Mouse (Mus musculus) hindbrain, embryonic 12.5 days (tissue): ENCODE results near the gene Speer4b. TPM values are rescaled to one million over a fixed set of nuclear protein-coding genes. Genes with fewer than 3 reads are reported as not detected.
"Not testable (repeated sequence)": the region's sequence is repeated elsewhere in the genome, so short reads cannot be mapped to it uniquely, and the experiment has no call there.

Experiments
- ATAC-seq: fragments of 200-750 bp; cut with Nextera tagmentation; 2 replicates; pipeline ENCODE4 v1.8.0; 2017; ENCODE audit warnings: moderate TSS enrichment; ENCODE audit not compliant: low FRiP score
- H3K27ac ChIP-seq: fragments of 300-500 bp; sonication (generic); 2 replicates; pipeline ENCODE4 v1.5.1; 2016; ENCODE audit warnings: mild to moderate bottlenecking
- H3K27me3 ChIP-seq: fragments of 300-500 bp; sonication (generic); 2 replicates; pipeline ENCODE4 v1.6.1; 2016; ENCODE audit warnings: mild to moderate bottlenecking
- H3K36me3 ChIP-seq: fragments of 300-500 bp; sonication (generic); 2 replicates; pipeline ENCODE4 v1.6.1; 2016; ENCODE audit warnings: mild to moderate bottlenecking
- H3K4me1 ChIP-seq: fragments of 300-500 bp; sonication (generic); 2 replicates; pipeline ENCODE4 v1.6.1; 2016
- H3K4me2 ChIP-seq: fragments of 300-500 bp; sonication (generic); replicated peaks from 2 replicates; pipeline ENCODE4 v1.6.1; 2016; ENCODE audit warnings: mild to moderate bottlenecking
- H3K4me3 ChIP-seq: fragments of 300-500 bp; sonication (generic); 2 replicates; pipeline ENCODE4 v1.5.1; 2016; ENCODE audit warnings: mild to moderate bottlenecking
- H3K9ac ChIP-seq: fragments of 300-500 bp; sonication (generic); 2 replicates; pipeline ENCODE4 v1.6.1; 2016; ENCODE audit warnings: mild to moderate bottlenecking, moderate library complexity
- H3K9me3 ChIP-seq: fragments of 300-500 bp; sonication (generic); replicated peaks from 2 replicates; pipeline ENCODE4 v1.6.1; 2016; ENCODE audit warnings: mild to moderate bottlenecking
- WGBS: fragments of 180-500 bp; shearing (Covaris S2); methylation state at CpG from one replicate; pipeline ENCODE4 v1.1.7; 2016; 5-methylcytosine and 5-hydroxymethylcytosine counted together
- polyA plus RNA-seq: library from polyadenylated mRNA; unstranded; fragments of >200 nt; fragmentation: Nextera tagmentation; extraction: Ambion mirVana; gene quantifications from 2 replicates; pipeline ENCODE4 v1.2.1, GENCODE M21; 2016

Gene Speer4b
- polyA plus RNA-seq = 0.25 and 0.53 TPM in 2 replicates

DNA sequence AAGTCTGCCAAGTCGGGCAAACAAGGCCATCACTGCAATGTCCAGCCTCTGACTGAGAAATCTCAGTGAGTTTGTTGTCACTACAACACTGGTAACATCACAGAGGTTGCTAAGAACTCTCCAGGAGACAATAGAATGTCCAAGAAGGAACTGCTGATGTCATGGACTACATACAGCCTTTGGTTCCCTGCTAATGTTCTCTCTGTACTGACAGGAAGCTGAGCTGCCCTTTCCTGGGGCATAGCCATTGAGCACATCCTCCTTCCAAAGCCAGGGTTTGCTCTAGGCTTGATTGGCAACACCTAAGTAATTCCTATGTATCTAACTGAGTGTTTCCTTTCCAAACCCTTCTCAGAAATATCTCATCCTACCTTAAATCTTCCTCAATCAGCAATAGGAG, at the start of gene Speer4b:
TSS of gene Speer4b (minus strand) at position 101 of the 400 bp plus-strand sequence.
- ATAC-seq, H3K4me2 ChIP-seq: not testable (repeated sequence)

DNA sequence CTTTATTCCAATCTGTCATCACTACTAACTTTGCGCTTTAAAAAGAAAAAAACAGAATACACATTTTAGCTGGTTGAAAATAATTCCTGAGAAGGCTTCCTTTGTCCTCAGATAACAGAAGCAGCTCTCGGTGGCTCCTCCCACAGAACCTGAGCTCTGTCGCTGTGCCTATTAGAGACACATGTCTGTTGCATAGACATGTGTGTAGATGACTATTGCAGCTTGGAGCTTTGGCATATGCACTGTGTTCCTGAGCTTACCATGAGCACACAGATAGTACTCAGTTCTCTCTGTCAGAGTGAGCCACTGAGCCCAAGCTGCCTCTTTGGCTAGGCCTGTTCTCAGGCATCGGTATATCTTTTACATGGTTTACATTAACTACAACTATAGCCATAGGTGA, 48.1 kb upstream of the Speer4b start:
- Histone ChIP-seq H3K27me3 (no peaks in the 10 kb centered on the region), H3K9me3 (no peaks in the 10 kb centered on the region), H3K4me2 (no peak overlapping the region), H3K9ac (no peak overlapping the region), H3K4me1 (no peaks in the 10 kb centered on the region), H3K27ac (no peak overlapping the region), H3K36me3 (no peaks in the 10 kb centered on the region), H3K4me3 (no peak overlapping the region)
- WGBS = 86% methylated on average over 4 of the region's 4 CpGs
- no peak for ATAC-seq

More for the DNA sequence above, at the start of gene Speer4b:
- 51% methylated on average over 1 of the region's 1 CpGs for WGBS
- H3K27ac ChIP-seq, H3K4me1 ChIP-seq, H3K27me3 ChIP-seq, H3K36me3 ChIP-seq, H3K4me3 ChIP-seq, H3K9ac ChIP-seq, H3K9me3 ChIP-seq: not testable (repeated sequence)

DNA sequence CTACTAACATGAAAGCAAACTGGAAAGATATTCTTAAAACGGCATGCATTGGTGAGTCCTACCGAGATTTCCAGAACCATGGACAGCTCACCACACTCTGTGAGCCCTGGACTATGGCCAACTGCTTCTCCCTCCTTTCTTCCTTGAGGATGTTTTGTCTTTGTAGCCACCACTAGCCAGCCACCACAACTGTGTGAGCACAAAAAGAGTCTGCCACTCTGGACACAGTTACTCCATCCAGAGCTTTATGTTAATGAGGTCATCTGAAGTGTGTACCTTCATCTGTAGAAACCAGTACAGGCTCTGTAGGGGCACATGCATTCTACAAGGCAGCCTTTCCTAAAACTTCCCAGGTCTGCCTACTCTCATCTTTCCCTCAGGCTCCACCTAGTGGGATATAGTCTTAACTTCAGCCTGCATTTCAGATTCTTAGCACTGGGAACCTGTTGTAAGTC, 43.6 kb upstream of the Speer4b start:
- Histone ChIP-seq H3K4me3 (no peak overlapping the region), H3K4me1 (no peaks in the 10 kb centered on the region), H3K27me3 (no peaks in the 10 kb centered on the region), H3K27ac (no peak overlapping the region), H3K9ac (no peak overlapping the region), H3K9me3 (no peaks in the 10 kb centered on the region), H3K4me2 (no peak overlapping the region), H3K36me3 (no peaks in the 10 kb centered on the region)
- ATAC-seq = no peak
- WGBS = 15% methylated on average over 2 of the region's 2 CpGs

DNA sequence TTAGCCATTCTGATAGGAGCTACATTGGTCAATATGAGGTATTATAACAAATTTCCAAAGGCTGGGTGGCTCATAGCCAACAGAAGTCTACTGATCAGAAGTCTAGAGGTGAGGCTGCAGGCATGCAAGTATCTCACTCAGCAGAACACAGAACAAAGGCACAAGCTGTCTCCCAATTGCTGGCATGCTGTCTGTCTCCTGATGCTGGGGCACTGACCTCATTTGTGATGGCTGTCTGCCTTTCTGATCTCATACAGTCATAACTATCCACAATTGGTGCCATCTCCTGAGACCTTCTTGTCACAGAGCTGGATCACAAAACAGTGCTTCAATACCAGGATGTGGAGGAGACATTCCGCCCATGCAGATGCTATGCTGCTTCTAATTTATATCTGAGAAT, 25.7 kb upstream of the Speer4b start:
- Histone ChIP-seq H3K9me3 (no peaks in the 10 kb centered on the region), H3K4me1 (no peaks in the 10 kb centered on the region), H3K4me3 (no peak overlapping the region), H3K9ac (no peak overlapping the region), H3K36me3 (no peaks in the 10 kb centered on the region), H3K27ac (no peak overlapping the region), H3K27me3 (no peaks in the 10 kb centered on the region), H3K4me2 (no peak overlapping the region)
- WGBS = 71% methylated on average over 1 of the region's 1 CpGs
- ATAC-seq = no peak

DNA sequence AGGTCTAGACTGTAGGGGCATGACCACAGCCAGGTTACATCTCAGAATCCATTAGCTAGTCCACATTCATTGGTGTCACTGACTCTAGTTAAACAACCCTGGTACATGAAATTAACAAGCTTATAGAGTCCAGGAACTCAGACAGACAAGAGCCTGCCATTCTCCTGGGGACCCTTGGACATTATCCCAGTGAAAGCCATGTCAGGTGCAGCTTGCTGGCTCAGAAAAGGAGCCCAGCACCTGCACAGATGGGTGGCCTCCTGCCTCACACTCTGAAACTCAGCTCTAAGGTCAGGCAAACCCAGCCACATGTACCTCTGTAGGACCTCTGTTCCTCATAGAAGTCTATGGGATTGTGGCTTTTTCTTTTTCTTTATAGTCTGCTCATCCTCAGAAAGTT, 17.5 kb upstream of the Speer4b start:
- H3K36me3 ChIP-seq = no peaks in the 10 kb centered on the region
- no peak overlapping the region for H3K27ac ChIP-seq
- H3K4me1 ChIP-seq = no peaks in the 10 kb centered on the region
- no peak for ATAC-seq
- no peak overlapping the region for H3K9ac ChIP-seq
- H3K4me3 ChIP-seq = no peak overlapping the region
- H3K4me2 ChIP-seq = no peak overlapping the region
- H3K27me3 ChIP-seq = no peaks in the 10 kb centered on the region
- no peaks in the 10 kb centered on the region for H3K9me3 ChIP-seq

DNA sequence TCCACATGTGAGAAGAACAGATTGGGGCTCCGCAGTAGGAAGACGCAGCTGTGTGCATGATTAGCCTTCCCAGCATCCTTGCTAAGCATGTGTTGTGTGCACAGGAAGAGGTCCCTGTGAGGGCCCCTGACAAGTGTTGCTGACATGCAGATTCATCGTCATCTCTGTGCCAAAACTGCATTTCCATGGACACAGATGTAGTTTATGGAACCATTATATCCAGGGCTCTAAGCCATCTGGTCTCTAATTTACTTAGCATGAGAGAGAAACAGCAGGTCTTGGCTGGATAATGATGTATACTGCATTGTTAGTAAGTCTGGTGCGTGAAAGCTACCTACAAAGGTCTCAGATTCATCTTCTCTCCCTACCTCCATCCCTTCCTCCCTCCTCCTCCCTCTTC, 10.3 kb downstream of the Speer4b start:
- no peak overlapping the region for H3K4me2 ChIP-seq
- no peak overlapping the region for H3K4me3 ChIP-seq
- H3K27me3 ChIP-seq = no peaks in the 10 kb centered on the region
- WGBS = 80% methylated on average over 4 of the region's 4 CpGs
- no peak overlapping the region for H3K9ac ChIP-seq
- no peak for ATAC-seq
- H3K9me3 ChIP-seq = no peaks in the 10 kb centered on the region
- H3K27ac ChIP-seq = no peak overlapping the region
- H3K36me3 ChIP-seq = no peaks in the 10 kb centered on the region
- no peaks in the 10 kb centered on the region for H3K4me1 ChIP-seq

DNA sequence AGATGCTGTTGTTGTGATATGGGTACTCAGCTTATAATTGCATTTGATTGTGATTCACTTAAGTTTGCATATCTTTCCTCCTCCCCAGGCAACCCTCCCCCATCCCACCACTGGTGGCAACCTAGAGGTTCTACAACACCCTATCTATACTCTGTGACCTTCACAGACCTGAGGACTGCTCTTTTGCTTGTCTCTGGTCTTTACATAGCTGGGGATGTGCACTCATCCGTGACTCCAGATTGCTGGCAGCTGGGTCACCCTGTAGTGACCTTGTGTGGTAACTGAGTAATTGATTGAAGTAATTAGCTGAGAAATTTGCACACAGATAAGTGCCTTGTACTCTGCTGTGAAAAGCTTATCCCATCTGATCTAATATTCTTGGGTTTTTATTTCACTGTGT, 15.1 kb downstream of the Speer4b start:
- Histone ChIP-seq H3K9ac (no peak overlapping the region), H3K27me3 (no peaks in the 10 kb centered on the region), H3K9me3 (no peaks in the 10 kb centered on the region), H3K4me2 (no peak overlapping the region), H3K4me3 (no peak overlapping the region), H3K27ac (no peak overlapping the region), H3K4me1 (no peaks in the 10 kb centered on the region), H3K36me3 (no peaks in the 10 kb centered on the region)
- ATAC-seq = no peak; the same call in 1 of the 2 replicates
- 40% methylated on average over 1 of the region's 1 CpGs for WGBS

DNA sequence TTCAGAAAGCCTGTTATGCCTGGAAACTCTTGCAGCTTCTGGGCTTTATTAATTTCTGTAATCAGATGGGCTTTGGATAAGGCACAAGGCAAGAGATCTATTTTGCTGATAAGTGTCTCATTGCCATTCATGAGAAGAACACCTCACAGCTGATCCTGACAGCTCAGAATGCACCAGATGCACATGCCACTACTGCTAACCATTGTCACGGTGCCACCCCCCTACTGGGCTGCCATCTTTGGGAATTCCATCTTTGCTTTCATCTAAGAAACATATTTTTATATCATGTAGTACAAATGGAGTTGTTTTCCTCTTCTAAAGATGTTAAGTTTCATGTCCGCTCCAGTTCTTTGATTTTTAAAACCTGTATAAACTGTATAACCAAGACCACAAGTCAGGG, 19.5 kb downstream of the Speer4b start:
- whole genome bisulfite sequencing = 78% methylated on average over 2 of the region's 2 CpGs

DNA sequence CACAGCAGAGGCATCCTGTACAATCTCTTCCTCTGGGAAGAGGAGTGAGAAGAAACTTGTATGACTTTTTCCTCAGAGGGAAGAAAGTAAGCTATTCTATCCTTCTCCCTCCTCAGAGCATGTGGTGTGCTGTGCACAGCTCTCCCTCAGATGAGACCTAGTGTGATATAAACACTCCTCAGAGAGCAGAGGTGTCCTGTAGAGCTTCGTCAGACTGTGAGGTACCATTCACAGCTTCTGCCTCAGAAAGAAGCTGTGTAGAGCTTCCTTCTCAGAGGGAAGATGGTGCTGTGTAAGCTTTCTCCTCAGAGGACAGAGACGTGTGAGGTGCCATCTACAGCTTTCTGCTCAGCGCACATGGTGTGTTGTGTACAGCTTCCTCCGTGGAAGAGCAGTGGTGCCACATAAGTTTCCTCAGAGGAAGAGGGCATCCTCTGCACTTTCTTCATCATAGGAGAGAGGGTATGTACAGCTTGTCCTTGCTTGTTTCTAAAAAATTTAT, 26.2 kb downstream of the Speer4b start:
- Histone ChIP-seq H3K9me3 (no peaks in the 10 kb centered on the region), H3K27ac (no peak overlapping the region), H3K27me3 (no peaks in the 10 kb centered on the region), H3K9ac (no peak overlapping the region), H3K4me3 (no peak overlapping the region), H3K4me2 (no peak overlapping the region), H3K4me1 (no peaks in the 10 kb centered on the region), H3K36me3 (peaks cover 4% of the 10 kb centered on the region; the same call in 1 of the 2 replicates)
- ATAC-seq = no peak
- 83% methylated on average over 4 of the region's 4 CpGs for WGBS

More for the DNA sequence above, 19.5 kb downstream of the Speer4b start:
- Histone ChIP-seq H3K27me3 (no peaks in the 10 kb centered on the region), H3K4me2 (no peak overlapping the region), H3K4me1 (no peaks in the 10 kb centered on the region), H3K9me3 (no peaks in the 10 kb centered on the region), H3K27ac (no peak overlapping the region), H3K9ac (no peak overlapping the region), H3K36me3 (no peaks in the 10 kb centered on the region), H3K4me3 (no peak overlapping the region)
- no peak for ATAC-seq

DNA sequence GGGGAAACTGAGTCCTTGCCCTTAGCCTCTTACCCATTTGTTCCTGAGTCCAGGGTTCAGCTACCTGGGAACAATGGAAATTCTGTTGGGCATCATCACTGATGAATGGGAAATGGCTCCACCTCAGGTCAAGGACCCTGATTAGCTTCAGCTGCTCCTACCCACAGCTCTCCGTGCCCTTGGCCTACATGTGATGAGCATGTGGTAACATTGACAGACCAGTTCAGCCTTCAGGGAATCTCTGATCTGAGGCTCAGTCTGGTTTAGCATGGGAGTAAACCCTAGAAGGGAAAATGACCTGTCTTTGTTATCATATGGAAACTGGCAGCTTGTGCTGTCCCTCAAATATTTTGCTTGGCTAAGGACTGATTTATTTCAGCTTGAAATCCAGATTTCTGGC, 43.6 kb downstream of the Speer4b start:
- Histone ChIP-seq H3K4me3 (no peak overlapping the region), H3K4me1 (no peaks in the 10 kb centered on the region), H3K36me3 (no peaks in the 10 kb centered on the region), H3K4me2 (no peak overlapping the region), H3K27me3 (no peaks in the 10 kb centered on the region), H3K27ac (no peak overlapping the region), H3K9ac (no peak overlapping the region), H3K9me3 (no peaks in the 10 kb centered on the region)
- 76% methylated on average over 1 of the region's 1 CpGs for WGBS
- no peak for ATAC-seq

DNA sequence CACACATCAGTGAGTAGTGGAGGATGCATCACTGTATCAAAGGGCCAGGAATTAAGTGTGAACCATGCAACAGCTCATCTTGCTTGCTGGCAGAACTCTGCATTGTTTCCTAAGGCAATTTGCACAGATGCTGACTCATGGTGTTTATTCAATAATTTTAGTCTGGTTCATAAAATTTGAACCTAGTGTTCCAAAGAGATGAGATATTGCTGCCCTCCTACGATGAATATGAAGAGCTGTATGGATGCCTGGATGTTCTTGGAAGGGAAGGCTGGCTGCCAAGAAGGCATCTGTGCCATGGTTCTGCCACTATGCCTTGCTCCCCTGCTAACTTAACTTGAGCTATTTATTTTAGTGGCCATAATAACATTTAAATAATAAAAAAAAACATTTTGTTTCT, 44.3 kb downstream of the Speer4b start:
- H3K9me3 ChIP-seq = no peaks in the 10 kb centered on the region
- WGBS = 93% methylated on average over 1 of the region's 1 CpGs
- ATAC-seq = no peak
- no peak overlapping the region for H3K4me2 ChIP-seq
- no peak overlapping the region for H3K9ac ChIP-seq
- H3K4me1 ChIP-seq = no peaks in the 10 kb centered on the region
- no peaks in the 10 kb centered on the region for H3K36me3 ChIP-seq
- no peaks in the 10 kb centered on the region for H3K27me3 ChIP-seq
- H3K4me3 ChIP-seq = no peak overlapping the region
- H3K27ac ChIP-seq = no peak overlapping the region

DNA sequence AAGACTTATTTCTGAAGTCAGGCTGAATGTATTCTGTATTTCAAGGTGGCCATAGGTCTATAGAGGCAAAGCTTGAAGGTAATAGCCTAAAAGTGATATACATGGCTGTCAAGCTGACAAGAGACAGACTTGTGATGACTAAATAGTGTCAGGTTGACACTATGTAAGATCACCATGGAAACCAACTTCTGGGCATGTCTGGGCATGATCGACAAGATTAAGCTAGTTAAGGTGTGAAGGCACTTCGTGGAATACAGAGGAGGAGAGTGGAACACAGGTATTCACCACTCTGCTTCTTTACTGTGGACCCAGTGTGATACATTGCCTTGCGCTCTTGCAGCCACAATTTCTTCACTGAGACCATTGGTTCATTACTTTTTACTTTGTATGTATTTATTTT, 46.9 kb downstream of the Speer4b start:
- H3K27me3 ChIP-seq = no peaks in the 10 kb centered on the region
- no peak overlapping the region for H3K9ac ChIP-seq
- H3K4me3 ChIP-seq = no peak overlapping the region
- no peak for ATAC-seq
- no peaks in the 10 kb centered on the region for H3K36me3 ChIP-seq
- no peak overlapping the region for H3K27ac ChIP-seq
- 86% methylated on average over 3 of the region's 3 CpGs for WGBS
- no peaks in the 10 kb centered on the region for H3K4me1 ChIP-seq
- H3K9me3 ChIP-seq = no peaks in the 10 kb centered on the region
- H3K4me2 ChIP-seq = no peak overlapping the region

DNA sequence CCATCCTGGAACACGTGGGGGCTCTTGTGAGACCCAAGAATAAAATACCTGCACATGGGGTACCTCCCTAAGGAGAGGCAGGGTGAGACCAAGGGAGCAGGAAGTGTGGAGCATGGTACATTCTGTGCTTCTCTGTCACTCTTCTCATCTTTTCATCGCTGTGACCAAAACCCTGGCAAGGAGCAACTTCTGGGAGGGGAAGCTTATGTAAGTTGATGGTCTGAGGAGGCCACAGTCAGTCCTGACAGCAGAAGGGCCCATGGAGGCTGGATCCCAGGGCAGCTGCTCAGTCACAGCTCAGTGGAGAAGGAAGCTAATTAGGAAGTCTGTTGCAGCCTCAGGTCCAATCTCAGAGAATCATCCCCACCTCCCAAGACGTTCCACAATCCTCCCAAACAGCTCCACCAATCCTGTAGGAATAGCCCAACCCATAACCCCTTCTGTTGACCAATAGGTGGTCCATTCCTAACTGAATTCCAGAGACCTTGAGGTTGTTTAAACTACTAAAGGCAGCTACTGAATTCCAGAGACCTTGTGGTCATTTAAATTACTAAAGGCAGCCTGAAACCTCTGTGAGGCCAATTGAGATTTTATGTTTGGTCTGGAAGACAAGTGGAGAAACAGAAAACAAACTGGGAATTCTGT, 47.9 kb downstream of the Speer4b start:
- no peak overlapping the region for H3K4me3 ChIP-seq
- no peaks in the 10 kb centered on the region for H3K36me3 ChIP-seq
- H3K4me1 ChIP-seq = no peaks in the 10 kb centered on the region
- no peak overlapping the region for H3K27ac ChIP-seq
- no peak for ATAC-seq
- no peak overlapping the region for H3K4me2 ChIP-seq
- H3K27me3 ChIP-seq = no peaks in the 10 kb centered on the region
- H3K9ac ChIP-seq = no peak overlapping the region
- WGBS = 47% methylated on average over 3 of the region's 3 CpGs
- H3K9me3 ChIP-seq = no peaks in the 10 kb centered on the region
